Mouse (Mus musculus) lung, postnatal 0 days (tissue): Measurements from ENCODE around the gene Dock3.

Experiments used
- CTCF ChIP-seq: IDR thresholded peaks from 2 replicates; pipeline ENCODE4 v1.5.1; 2016; ENCODE audit warnings: antibody characterized with exemption, mild to moderate bottlenecking
- EP300 ChIP-seq: IDR thresholded peaks from 2 replicates; pipeline ENCODE4 v1.6.1; 2016; ENCODE audit warnings: antibody characterized with exemption, mild to moderate bottlenecking, control low read depth

DNA sequence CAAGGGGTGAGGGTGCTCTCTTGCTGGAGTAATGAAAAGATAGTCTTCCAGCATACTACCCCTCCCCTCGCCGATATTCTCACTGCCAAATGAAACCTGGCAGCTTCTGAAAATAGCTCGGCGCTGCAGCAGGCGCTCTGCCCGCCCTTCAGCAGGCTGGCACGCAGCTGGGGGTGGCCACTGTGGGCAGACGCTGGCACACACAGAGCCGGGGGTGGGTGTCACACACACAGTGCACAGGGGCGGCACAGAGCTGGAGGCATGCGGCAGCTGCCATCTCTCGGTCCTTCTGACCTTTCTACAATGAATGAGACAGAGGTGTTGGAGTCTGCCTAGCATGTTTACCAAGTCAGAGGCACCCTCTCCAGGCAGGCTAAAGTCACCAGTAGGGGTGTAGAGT, 22.8 kb upstream of the Dock3 start:
- TF ChIP-seq CTCF (no peak), EP300 (no peak)
